Mouse (Mus musculus): ENCODE results near the gene Armc7. TPM values are rescaled to one million over a fixed set of nuclear protein-coding genes. Genes with fewer than 3 reads are reported as not detected.
"Not testable (repeated sequence)": the region's sequence is repeated elsewhere in the genome, so short reads cannot be mapped to it uniquely, and the experiment has no call there.

The Armc7 gene
- polyA plus RNA-seq, 1 experiment, result 7.0 TPM

- no peak for DNase-seq (ENCODE audit: low spot score)
Measured at GRCm38 (mm10) chr11:115455619-115456018, 19.8 kb upstream of the Armc7 start.

GRCm38 (mm10) chr11:115456182-115456581 is 19.3 kb upstream of the Armc7 start:
- no peak for DNase-seq (ENCODE audit: low spot score)

- no peak for DNase-seq (ENCODE audit: low spot score)
Measured at GRCm38 (mm10) chr11:115457405-115457804, 18.1 kb upstream of the Armc7 start.

- no peak for DNase-seq (ENCODE audit: low spot score)
Measured at GRCm38 (mm10) chr11:115460976-115461375, 14.5 kb upstream of the Armc7 start.

GRCm38 (mm10) chr11:115461846-115462242 is 13.6 kb upstream of the Armc7 start:
- no peak for DNase-seq (ENCODE audit: low spot score)

- DNase-seq (ENCODE audit: low spot score), result no peak
Measured at GRCm38 (mm10) chr11:115462243-115462891, 13.1 kb upstream of the Armc7 start, which contains the start of gene Slc16a5. Slc16a5 (plus strand) TSS chr11:115462474.

- no peak for DNase-seq (ENCODE audit: low spot score)
Measured at GRCm38 (mm10) chr11:115463397-115463796, 12.1 kb upstream of the Armc7 start.

- no peak for DNase-seq (ENCODE audit: low spot score)
Measured at GRCm38 (mm10) chr11:115464851-115465250, 10.6 kb upstream of the Armc7 start.

GRCm38 (mm10) chr11:115467217-115467618 is 8.2 kb upstream of the Armc7 start:
- no peak for DNase-seq (ENCODE audit: low spot score)

- no peak for DNase-seq (ENCODE audit: low spot score)
Measured at GRCm38 (mm10) chr11:115472183-115472582, 3.3 kb upstream of the Armc7 start.

GRCm38 (mm10) chr11:115473626-115474275 is 1.7 kb upstream of the Armc7 start:
- DNase-seq (ENCODE audit: low spot score), result peak; percentile 86

GRCm38 (mm10) chr11:115475758-115476237 is 331 bp downstream of the Armc7 start:
- no peak for DNase-seq (ENCODE audit: low spot score)

- not testable (repeated sequence) for DNase-seq (ENCODE audit: low spot score)
Measured at GRCm38 (mm10) chr11:115476630-115477029, 1.2 kb downstream of the Armc7 start.

GRCm38 (mm10) chr11:115477388-115477787 is 1.9 kb downstream of the Armc7 start:
- not testable (repeated sequence) for DNase-seq (ENCODE audit: low spot score)

- no peak for DNase-seq (ENCODE audit: low spot score)
Measured at GRCm38 (mm10) chr11:115478296-115478938, 3.0 kb downstream of the Armc7 start.

GRCm38 (mm10) chr11:115481553-115482259 is 6.2 kb downstream of the Armc7 start:
- DNase-seq (ENCODE audit: low spot score), result no peak

- DNase-seq (ENCODE audit: low spot score), result no peak
Measured at GRCm38 (mm10) chr11:115483278-115483677, 7.8 kb downstream of the Armc7 start.

- peak; percentile 63 for DNase-seq (ENCODE audit: low spot score)
Measured at GRCm38 (mm10) chr11:115483726-115484125, 8.3 kb downstream of the Armc7 start.

- DNase-seq (ENCODE audit: low spot score), result no peak
Measured at GRCm38 (mm10) chr11:115485155-115485554, 9.7 kb downstream of the Armc7 start.

- no peak for DNase-seq (ENCODE audit: low spot score)
Measured at GRCm38 (mm10) chr11:115488551-115489104, 13.2 kb downstream of the Armc7 start.

GRCm38 (mm10) chr11:115490441-115491355 is 15.2 kb downstream of the Armc7 start:
- peak; percentile 27 for DNase-seq (ENCODE audit: low spot score)

Measured in urinary bladder, adult 2 months (tissue).